In the genomic region with DNA sequence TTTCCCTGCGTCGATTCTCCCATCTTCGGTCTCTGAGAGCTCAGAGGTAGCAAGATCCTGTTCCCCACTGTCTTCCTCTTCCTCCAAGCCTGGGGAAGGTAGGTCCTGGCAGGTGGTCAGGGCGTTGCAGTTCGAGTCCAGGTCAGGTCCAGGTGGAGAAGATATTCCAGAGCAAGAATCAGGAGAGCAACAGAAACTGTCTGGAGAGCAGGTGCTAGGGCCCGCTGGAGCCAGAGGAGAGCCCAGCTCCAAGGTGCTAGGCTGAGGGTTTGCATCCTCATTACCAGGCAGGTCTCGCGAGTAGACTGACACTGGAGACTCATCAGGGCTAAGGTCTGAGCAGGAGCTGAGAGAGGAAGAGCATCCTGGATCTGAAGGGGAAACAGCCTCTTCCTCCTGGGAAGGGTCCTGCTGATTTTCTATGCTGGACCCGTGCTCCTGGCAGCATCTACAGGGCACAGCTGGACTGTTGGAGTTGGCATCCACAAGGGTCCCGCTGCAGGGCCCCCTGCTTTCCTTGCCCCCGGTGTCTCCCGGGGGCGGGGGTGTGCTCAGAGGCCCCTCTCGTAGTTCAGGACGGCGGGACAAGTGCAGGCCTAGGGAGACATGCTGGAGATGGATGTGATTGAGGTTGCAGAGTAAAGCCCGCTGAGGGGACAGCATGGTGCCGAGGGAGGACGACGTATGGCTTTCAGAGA, we compare ENCODE assay signal across 9 mouse cellular contexts. TPM values are rescaled to one million over a fixed set of nuclear protein-coding genes. Genes with fewer than 3 reads are reported as not detected.
DNase-seq lines count a peak whose midpoint lies in the region; ATAC-seq and TF ChIP-seq lines count a peak whose summit lies in the region.
"Had no signal": no experiment of that assay in that cellular context is flagged by ENCODE, and none has a peak within 500 bp of the region (broad histone marks: within the 10 kb centered on the region; RNA-seq: fewer than 3 reads in every experiment).

No protein-coding gene starts in this region.

- in situ Hi-C loops in ES-E14 (cut with MboI; ENCODE audit: low sequenced_read_pairs in 2 of 2, unreplicated experiment in 2 of 2): no loop called here

- peaks cover 58% of the 10 kb centered on the region for H3K4me1 ChIP-seq in heart, embryonic 10.5 days
- peaks cover 3 to 34% of the 10 kb centered on the region in 2 experiments; a peak in 2 of 4 replicates for H3K4me1 ChIP-seq in ES-E14 (ENCODE audit: control insufficient read depth in 2 of 2, insufficient read depth in 2 of 2, low read length in 2 of 2, poor library complexity in 1 of 2)
- peaks cover 52% of the 10 kb centered on the region for H3K4me1 ChIP-seq in forebrain, embryonic 13.5 days
- peaks cover 59% of the 10 kb centered on the region for H3K4me1 ChIP-seq in midbrain, embryonic 10.5 days

- no peaks in the 10 kb centered on the region for H3K9me3 ChIP-seq in heart, embryonic 10.5 days
- no peaks in the 10 kb centered on the region for H3K9me3 ChIP-seq in ES-E14 (ENCODE audit: control insufficient read depth, insufficient read depth, low read depth, low read length)
- H3K9me3 ChIP-seq in forebrain, embryonic 13.5 days (replicated peaks): no peaks in the 10 kb centered on the region
- no peaks in the 10 kb centered on the region for H3K9me3 ChIP-seq in midbrain, embryonic 10.5 days (replicated peaks)

- H3K36me3 ChIP-seq in heart, embryonic 10.5 days: peaks cover 34% of the 10 kb centered on the region
- peaks cover 26% of the 10 kb centered on the region; the same call in 1 of the 2 replicates for H3K36me3 ChIP-seq in ES-E14 (ENCODE audit: control insufficient read depth, insufficient read depth, low read length, poor library complexity, severe bottlenecking)
- peaks cover 53% of the 10 kb centered on the region for H3K36me3 ChIP-seq in forebrain, embryonic 13.5 days (ENCODE audit: poor library complexity, severe bottlenecking)
- H3K36me3 ChIP-seq in midbrain, embryonic 10.5 days: peaks cover 53% of the 10 kb centered on the region

- no peak for ATAC-seq in forebrain, embryonic 13.5 days
- ATAC-seq in inflammation-experienced regulatory T-cells, adult 6 months: no peak

- WGBS in heart, embryonic 10.5 days: 10% methylated on average over 20 of the region's 20 CpGs
- 12% methylated on average over 20 of the region's 20 CpGs for WGBS in forebrain, embryonic 13.5 days
- 7% methylated on average over 20 of the region's 20 CpGs for WGBS in midbrain, embryonic 10.5 days

- DNase-seq in heart, embryonic 10.5 days (ENCODE audit: low spot score): peak; percentile 61
- DNase-seq in heart, postnatal 4 days: no peak
- no peak for DNase-seq in ES-E14 (ENCODE audit: low read depth, low spot score)
- DNase-seq in midbrain, embryonic 10.5 days (ENCODE audit: low spot score): no peak
- no peak for DNase-seq in layer of hippocampus, adult 11-12 months (ENCODE audit: low spot score)
- no peak for DNase-seq in thymus, adult 18-20 months

- 0 out of 2 replicates have a peak overlapping the region, but pooled peaks have one; percentile 3 for H3K27ac ChIP-seq in heart, embryonic 10.5 days
- no peak overlapping the region for H3K27ac ChIP-seq in ES-E14 (ENCODE audit: insufficient read depth, low read depth, low read length, poor library complexity, severe bottlenecking)
- peak overlapping the region; percentile 54; the same call in 1 of the 2 replicates for H3K27ac ChIP-seq in forebrain, embryonic 13.5 days
- peak overlapping the region; percentile 89; the same call in 1 of the 2 replicates for H3K27ac ChIP-seq in midbrain, embryonic 10.5 days (replicated peaks)

- no peak overlapping the region for H3K9ac ChIP-seq in ES-E14 (ENCODE audit: insufficient read depth, low read depth, low read length, poor library complexity, severe bottlenecking)
- peak overlapping the region; percentile 85 for H3K9ac ChIP-seq in forebrain, embryonic 13.5 days

- peaks cover 57% of the 10 kb centered on the region for H3K27me3 ChIP-seq in heart, embryonic 10.5 days (ENCODE audit: insufficient read depth, poor library complexity, severe bottlenecking)
- H3K27me3 ChIP-seq in forebrain, embryonic 13.5 days: peaks cover 28% of the 10 kb centered on the region
- peaks cover 70% of the 10 kb centered on the region for H3K27me3 ChIP-seq in midbrain, embryonic 10.5 days (ENCODE audit: low read depth, poor library complexity, severe bottlenecking)

- peak overlapping the region; percentile 93 for H3K4me2 ChIP-seq in forebrain, embryonic 13.5 days

- peak overlapping the region; percentile 67 for H3K4me3 ChIP-seq in heart, embryonic 10.5 days
- peak overlapping the region; percentile 78 to 82; a peak in 1 of 4 replicates for H3K4me3 ChIP-seq in ES-E14 (ENCODE audit: insufficient read depth in 1 of 2, low read depth in 1 of 2, low read length in 2 of 2, poor library complexity in 1 of 2, severe bottlenecking in 1 of 2)
- peak overlapping the region; percentile 61 for H3K4me3 ChIP-seq in forebrain, embryonic 13.5 days
- peak overlapping the region; percentile 79 for H3K4me3 ChIP-seq in midbrain, embryonic 10.5 days

TF ChIP-seq in ES-E14, 5 proteins besides CTCF, POLR2A, EP300 and RAD21:
- TF ChIP-seq CHD2 (IDR thresholded peaks at IDR 0.05; ENCODE audit: low read depth, low read length) (no peak), ZNF384 (IDR thresholded peaks at IDR 0.05; ENCODE audit: low read depth, low read length) (no peak), MAFK (IDR thresholded peaks at IDR 0.05; ENCODE audit: insufficient read depth, low read depth, low read length) (no peak), HCFC1 (IDR thresholded peaks at IDR 0.05; ENCODE audit: borderline replicate concordance, insufficient read depth, low read length) (no peak), ZC3H11A (IDR thresholded peaks at IDR 0.05; ENCODE audit: borderline replicate concordance, low read depth, low read length) (no peak)
TF ChIP-seq in ES-E14: peak in this region for 0.

RNA-seq across cellular contexts. Expression of gene Rusc1, which starts 1.2 kb away (rescaled TPM):
- 10.1 and 11.6 TPM in 2 replicates for polyA plus RNA-seq in heart, embryonic 10.5 days (2016; fragmentation: Nextera tagmentation; extraction: Ambion mirVana)
- 10 to 100 TPM; 12.3 to 12.5 TPM for total RNA-seq in heart, postnatal 4 days (2021)
- total RNA-seq in ES-E14 (2012; rRNA removed): 13.3 and 14.6 TPM in 2 replicates
- 38.4 and 40.5 TPM in 2 replicates for polyA plus RNA-seq in forebrain, embryonic 13.5 days (2015; fragmentation: Nextera tagmentation; extraction: Ambion mirVana)
- 18.2 and 26.1 TPM in 2 replicates for polyA plus RNA-seq in midbrain, embryonic 10.5 days (2016; fragmentation: Nextera tagmentation; extraction: Ambion mirVana)
- 10 to 100 TPM; 57.4 to 78.0 (median 68.9) TPM for polyA plus RNA-seq in inflammation-experienced regulatory T-cells, adult 6 months (2017; shearing (Covaris generic))

RNA-seq across cellular contexts. Expression of gene Gm43738, which starts 8.9 kb away (rescaled TPM):
- polyA plus RNA-seq in heart, embryonic 10.5 days (2016; fragmentation: Nextera tagmentation; extraction: Ambion mirVana): not detected in 2 replicates
- not detected for total RNA-seq in heart, postnatal 4 days (2021)
- total RNA-seq in ES-E14 (2012; rRNA removed): 0.26 TPM in 1 of 2 replicates, not detected in the other
- polyA plus RNA-seq in forebrain, embryonic 13.5 days (2015; fragmentation: Nextera tagmentation; extraction: Ambion mirVana): not detected in 2 replicates
- not detected in 2 replicates for polyA plus RNA-seq in midbrain, embryonic 10.5 days (2016; fragmentation: Nextera tagmentation; extraction: Ambion mirVana)
- polyA plus RNA-seq in inflammation-experienced regulatory T-cells, adult 6 months (2017; shearing (Covaris generic)): not detected
- total RNA-seq: liver, adult 2 months had no signal

RNA-seq across cellular contexts. Expression of gene Fdps, which starts 9.8 kb away (rescaled TPM):
- polyA plus RNA-seq in heart, embryonic 10.5 days (2016; fragmentation: Nextera tagmentation; extraction: Ambion mirVana): 220 and 253 TPM in 2 replicates
- 10 to 100 TPM; 54.5 to 58.7 TPM for total RNA-seq in heart, postnatal 4 days (2021)
- 181 and 184 TPM in 2 replicates for total RNA-seq in ES-E14 (2012; rRNA removed)
- polyA plus RNA-seq in forebrain, embryonic 13.5 days (2015; fragmentation: Nextera tagmentation; extraction: Ambion mirVana): 315 and 326 TPM in 2 replicates
- polyA plus RNA-seq in midbrain, embryonic 10.5 days (2016; fragmentation: Nextera tagmentation; extraction: Ambion mirVana): 366 and 381 TPM in 2 replicates
- polyA plus RNA-seq in inflammation-experienced regulatory T-cells, adult 6 months (2017; shearing (Covaris generic)): 10 to 100 TPM; 46.3 to 92.3 (median 78.1) TPM

RNA-seq across cellular contexts. Expression of gene Pklr, which starts 44.0 kb away (rescaled TPM):
- polyA plus RNA-seq in heart, embryonic 10.5 days (2016; fragmentation: Nextera tagmentation; extraction: Ambion mirVana): 12.4 and 14.7 TPM in 2 replicates
- total RNA-seq in heart, postnatal 4 days (2021): not detected
- 0.85 and 0.90 TPM in 2 replicates for total RNA-seq in ES-E14 (2012; rRNA removed)
- polyA plus RNA-seq in forebrain, embryonic 13.5 days (2015; fragmentation: Nextera tagmentation; extraction: Ambion mirVana): 0.09 and 0.26 TPM in 2 replicates
- polyA plus RNA-seq in midbrain, embryonic 10.5 days (2016; fragmentation: Nextera tagmentation; extraction: Ambion mirVana): 4.1 and 5.9 TPM in 2 replicates
- not detected for polyA plus RNA-seq in inflammation-experienced regulatory T-cells, adult 6 months (2017; shearing (Covaris generic))
